Mouse (Mus musculus) lung, embryonic 16.5 days (tissue): ENCODE measurements at regions not wholly inside any gene's neighbourhood (a gene's known extent, or its start where the extent isn't known, plus 50 kb on each side); places are given as distances from the start of the nearest gene placed in this dataset.
"Not testable (repeated sequence)": the region's sequence is repeated elsewhere in the genome, so short reads cannot be mapped to it uniquely, and the experiment has no call there.

ENCODE experiments used
- ATAC-seq: fragments of 200-750 bp; cut with Nextera tagmentation; 2 replicates; pipeline ENCODE4 v1.8.0; 2017; ENCODE audit warnings: low read depth, mild to moderate bottlenecking, moderate library complexity
- H3K27ac ChIP-seq: fragments of 300-500 bp; sonication (generic); 2 replicates; pipeline ENCODE4 v1.5.1; 2014; ENCODE audit warnings: mild to moderate bottlenecking, control low read depth, low read length
- H3K27me3 ChIP-seq: fragments of 300-500 bp; sonication (generic); 2 replicates; pipeline ENCODE4 v1.6.1; 2014; ENCODE audit warnings: low read depth, low read length, mixed read lengths; ENCODE audit not compliant: control insufficient read depth, insufficient read depth
- H3K36me3 ChIP-seq: fragments of 300-500 bp; sonication (generic); 2 replicates; pipeline ENCODE4 v1.6.1; 2014; ENCODE audit warnings: low read length; ENCODE audit not compliant: control insufficient read depth, insufficient read depth
- H3K4me1 ChIP-seq: fragments of 300-500 bp; sonication (generic); replicated peaks from 2 replicates; pipeline ENCODE4 v1.6.1; 2014; ENCODE audit warnings: low read length, mixed read lengths; ENCODE audit not compliant: control insufficient read depth, insufficient read depth
- H3K4me2 ChIP-seq: fragments of 300-500 bp; sonication (generic); 2 replicates; pipeline ENCODE4 v1.6.1; 2014; ENCODE audit warnings: low read depth, low read length, control low read depth
- H3K4me3 ChIP-seq: fragments of 300-500 bp; sonication (generic); 2 replicates; pipeline ENCODE4 v1.5.1; 2014; ENCODE audit warnings: mild to moderate bottlenecking, low read length, control low read depth
- H3K9ac ChIP-seq: fragments of 300-500 bp; sonication (generic); 2 replicates; pipeline ENCODE4 v1.6.1; 2014; ENCODE audit warnings: low read length, control low read depth
- H3K9me3 ChIP-seq: fragments of 300-500 bp; sonication (generic); 2 replicates; pipeline ENCODE4 v1.6.1; 2016; ENCODE audit warnings: low read length; ENCODE audit not compliant: control insufficient read depth
- WGBS: fragments of 180-500 bp; shearing (Covaris S2); extraction: QIAGEN DNeasy Blood & Tissue Kit; methylation state at CpG from one replicate; pipeline ENCODE4 v1.1.7; 2014; 5-methylcytosine and 5-hydroxymethylcytosine counted together

DNA sequence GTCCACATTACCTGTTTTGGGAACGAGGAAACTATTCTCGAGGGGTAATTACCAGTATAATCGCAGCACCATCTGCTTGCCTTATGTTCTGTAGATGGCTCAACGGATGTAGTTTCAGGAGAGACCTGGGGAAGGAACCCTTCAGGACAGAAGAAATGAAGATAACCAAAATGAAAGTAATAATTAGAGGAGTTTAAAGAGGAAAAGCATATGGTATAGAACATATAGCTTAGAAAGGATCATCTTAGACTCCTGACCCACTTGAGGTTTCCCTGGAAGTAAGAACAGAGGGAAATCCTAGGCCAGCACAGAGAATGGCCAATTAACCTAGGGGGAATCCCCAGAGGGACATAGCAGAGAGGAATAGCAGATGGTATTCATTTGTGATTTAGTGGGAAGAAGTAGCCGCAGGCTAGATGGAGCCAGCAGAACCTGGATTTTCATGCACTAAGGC lies 180.6 kb upstream of the Slc10a2 start:
- H3K4me1 ChIP-seq, result no peaks in the 10 kb centered on the region
- H3K27me3 ChIP-seq, result no peaks in the 10 kb centered on the region
- H3K4me2 ChIP-seq, result no peak overlapping the region
- 83% methylated on average over 5 of the region's 5 CpGs for WGBS
- no peaks in the 10 kb centered on the region for H3K9me3 ChIP-seq
- no peak overlapping the region for H3K27ac ChIP-seq
- no peak overlapping the region for H3K4me3 ChIP-seq
- ATAC-seq, result no peak
- no peak overlapping the region for H3K9ac ChIP-seq
- H3K36me3 ChIP-seq, result no peaks in the 10 kb centered on the region

DNA sequence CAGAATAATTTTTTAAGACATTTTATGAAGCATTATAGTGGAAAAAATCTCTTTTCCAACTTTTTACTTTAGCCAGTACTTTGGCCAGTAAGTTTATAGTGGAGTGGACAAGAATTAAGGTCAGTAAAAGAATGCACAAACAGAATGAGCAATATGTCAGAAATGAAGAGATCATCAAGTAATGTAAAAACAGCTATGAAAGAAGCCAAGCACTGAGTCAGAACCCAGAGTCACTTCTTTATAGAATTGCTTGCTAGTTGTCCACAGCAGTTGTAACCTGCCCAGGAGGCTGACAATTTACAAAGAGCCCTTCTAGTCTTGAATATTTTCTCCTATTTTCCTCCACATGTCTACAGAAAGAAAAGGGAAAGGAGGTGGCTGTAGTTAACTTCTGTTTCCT lies 178.6 kb upstream of the Slc10a2 start:
- H3K27ac ChIP-seq, result no peak overlapping the region
- H3K4me3 ChIP-seq, result no peak overlapping the region
- no peaks in the 10 kb centered on the region for H3K36me3 ChIP-seq
- ATAC-seq, result no peak
- no peaks in the 10 kb centered on the region for H3K27me3 ChIP-seq
- H3K4me2 ChIP-seq, result no peak overlapping the region
- H3K4me1 ChIP-seq, result no peaks in the 10 kb centered on the region
- no peaks in the 10 kb centered on the region for H3K9me3 ChIP-seq
- H3K9ac ChIP-seq, result no peak overlapping the region

DNA sequence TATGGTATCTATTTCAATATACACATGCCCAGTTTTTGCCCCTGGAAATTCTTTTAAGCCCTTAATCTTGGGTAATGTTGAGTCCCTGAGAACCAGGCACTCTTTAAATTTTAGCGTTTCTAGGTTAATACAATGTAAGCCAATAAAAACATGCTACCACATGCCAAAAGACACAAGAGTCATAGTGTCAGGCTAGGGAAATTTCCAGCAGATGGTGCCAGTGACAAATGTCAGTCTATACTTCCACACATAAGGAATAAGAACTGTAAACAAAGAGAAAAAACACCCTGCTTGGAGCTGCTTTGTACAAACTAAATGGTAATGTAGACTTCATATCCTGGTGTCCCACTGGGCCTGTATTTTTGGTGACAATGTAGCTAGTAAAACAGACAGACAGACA lies 157.2 kb upstream of the Slc10a2 start:
- Histone ChIP-seq H3K9ac (no peak overlapping the region), H3K4me2 (no peak overlapping the region), H3K4me1 (no peaks in the 10 kb centered on the region), H3K4me3 (no peak overlapping the region), H3K27me3 (no peaks in the 10 kb centered on the region), H3K9me3 (no peaks in the 10 kb centered on the region), H3K36me3 (no peaks in the 10 kb centered on the region), H3K27ac (no peak overlapping the region)
- 29% methylated on average over 1 of the region's 1 CpGs for WGBS
- ATAC-seq, result peak; percentile 54

DNA sequence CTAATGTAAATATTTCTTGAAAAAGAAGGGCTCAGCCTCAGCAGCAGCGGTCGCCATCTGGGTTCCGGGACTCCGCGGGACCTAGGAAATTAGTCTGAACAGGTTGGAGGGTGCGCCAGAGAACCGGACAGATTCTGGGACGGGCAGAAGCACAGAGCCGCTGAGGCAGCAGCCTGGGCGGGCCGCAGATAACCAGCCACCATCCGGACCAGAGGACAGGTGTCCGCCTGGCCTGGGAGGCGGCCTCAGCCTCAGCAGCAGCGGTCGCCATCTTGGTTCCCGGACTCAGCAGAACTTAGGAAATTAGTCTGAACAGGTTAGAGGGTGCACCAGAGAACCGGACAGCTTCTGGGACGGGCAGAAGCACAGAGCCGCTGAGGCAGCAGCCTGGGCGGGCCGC lies 136.7 kb upstream of the Slc10a2 start:
- H3K27me3 ChIP-seq, H3K27ac ChIP-seq, H3K4me1 ChIP-seq, H3K36me3 ChIP-seq, H3K9me3 ChIP-seq, H3K4me2 ChIP-seq, ATAC-seq, H3K9ac ChIP-seq, H3K4me3 ChIP-seq: not testable (repeated sequence)
- WGBS, result 95% methylated on average over 11 of the region's 22 CpGs
